Mouse (Mus musculus) erythroblast, embryonic 14.5 days (primary cell): ENCODE data around the gene Irf1.

ENCODE experiments used
- GATA1 ChIP-seq: IDR thresholded peaks from 2 replicates; pipeline ENCODE4 v1.6.1; 2012; ENCODE audit warnings: low read length, inconsistent platforms, mixed read lengths
- TAL1 ChIP-seq: IDR thresholded peaks from 3 replicates; pipeline ENCODE4 v1.6.1; 2012; ENCODE audit warnings: low read length, inconsistent platforms, mixed read lengths

- no peak for TF ChIP-seq GATA1
- TF ChIP-seq TAL1: no peak
These were observed 52.1 kb downstream of the Irf1 start for GRCm38 (mm10) chr11:53821945-53822338.
